Mouse (Mus musculus) intestine, embryonic 14.5 days (tissue): ENCODE measurements around the gene A630089N07Rik. TPM values are rescaled to one million over a fixed set of nuclear protein-coding genes. Genes with fewer than 3 reads are reported as not detected.
"Not testable (repeated sequence)": the region's sequence is repeated elsewhere in the genome, so short reads cannot be mapped to it uniquely, and the experiment has no call there.

Experiments
- ATAC-seq: fragments of 200-750 bp; cut with Nextera tagmentation; replicated peaks from 2 replicates; pipeline ENCODE4 v1.8.0; 2017; ENCODE audit warnings: low read depth, moderate number of reproducible peaks, moderate TSS enrichment, moderate library complexity; ENCODE audit not compliant: low FRiP score, low TSS enrichment
- DNase-seq: peaks from one replicate; pipeline ENCODE4 v3.0.0-alpha.2; 2018; ENCODE audit warnings: low spot score
- H3K27ac ChIP-seq: fragments of 300-500 bp; sonication (generic); 2 replicates; pipeline ENCODE4 v1.5.1; 2014; ENCODE audit warnings: low read depth, mild to moderate bottlenecking, control low read depth
- H3K27me3 ChIP-seq: fragments of 300-500 bp; sonication (generic); replicated peaks from 2 replicates; pipeline ENCODE4 v1.6.1; 2014; ENCODE audit warnings: low read length, control low read depth; ENCODE audit not compliant: control insufficient read depth, insufficient read depth
- H3K36me3 ChIP-seq: fragments of 300-500 bp; sonication (generic); 2 replicates; pipeline ENCODE4 v1.6.1; 2014; ENCODE audit warnings: low read length, control low read depth; ENCODE audit not compliant: control insufficient read depth, insufficient read depth
- H3K4me1 ChIP-seq: fragments of 300-500 bp; sonication (generic); replicated peaks from 2 replicates; pipeline ENCODE4 v1.6.1; 2014; ENCODE audit warnings: low read length, control low read depth, mixed read lengths; ENCODE audit not compliant: control insufficient read depth, insufficient read depth
- H3K4me2 ChIP-seq: fragments of 300-500 bp; sonication (generic); 2 replicates; pipeline ENCODE4 v1.6.1; 2014; ENCODE audit warnings: low read length
- H3K4me3 ChIP-seq: fragments of 300-500 bp; sonication (generic); 2 replicates; pipeline ENCODE4 v1.5.1; 2014; ENCODE audit warnings: low read depth, low read length, control low read depth, mixed read lengths
- H3K9ac ChIP-seq: fragments of 300-500 bp; sonication (generic); 2 replicates; pipeline ENCODE4 v1.6.1; 2014; ENCODE audit warnings: mild to moderate bottlenecking, low read length
- H3K9me3 ChIP-seq: fragments of 300-500 bp; sonication (generic); 2 replicates; pipeline ENCODE4 v1.6.1; 2016; ENCODE audit warnings: low read length, control low read depth; ENCODE audit not compliant: control insufficient read depth
- WGBS: fragments of 180-500 bp; shearing (Covaris S2); extraction: QIAGEN DNeasy Blood & Tissue Kit; methylation state at CpG from one replicate; pipeline ENCODE4 v1.1.7; 2014; 5-methylcytosine and 5-hydroxymethylcytosine counted together
- polyA plus RNA-seq: library from polyadenylated mRNA; unstranded; fragments of >200 nt; fragmentation: Nextera tagmentation; extraction: Ambion mirVana; gene quantifications from 2 replicates; pipeline ENCODE4 v1.2.1, GENCODE M21; 2014

The A630089N07Rik gene
- 21.4 and 24.9 TPM in 2 replicates for polyA plus RNA-seq

GRCm38 (mm10) chr16:98081889-98082818 is at the start of gene A630089N07Rik:
Gene A630089N07Rik, minus strand, starts transcription at chr16:98082450.
- H3K4me1 ChIP-seq, H3K9me3 ChIP-seq, H3K27me3 ChIP-seq, H3K36me3 ChIP-seq: not testable (repeated sequence)
- H3K4me2 ChIP-seq = peak within 1 kb of the TSS; percentile 55
- H3K27ac ChIP-seq = peak within 1 kb of the TSS; percentile 80
- DNase-seq = peak; percentile 92
- H3K4me3 ChIP-seq = peak within 1 kb of the TSS; percentile 70
- peak; percentile 96 for ATAC-seq
- WGBS = under 1% methylated on average over 25 of the region's 25 CpGs
- peak within 1 kb of the TSS; percentile 59 for H3K9ac ChIP-seq

- Histone ChIP-seq H3K4me1 (no peaks in the 10 kb centered on the region), H3K9me3 (peaks cover 6% of the 10 kb centered on the region; the same call in 1 of the 2 replicates), H3K27me3 (no peaks in the 10 kb centered on the region), H3K36me3 (no peaks in the 10 kb centered on the region), H3K9ac (no peak overlapping the region), H3K4me3 (no peak overlapping the region), H3K27ac (no peak overlapping the region), H3K4me2 (no peak overlapping the region)
- ATAC-seq (no peak), DNase-seq (no peak)
- WGBS = 99% methylated on average over 11 of the region's 11 CpGs
These were observed 24.9 kb upstream of the A630089N07Rik start for GRCm38 (mm10) chr16:98107109-98107508.

- not testable (repeated sequence) for H3K9me3 ChIP-seq, H3K27me3 ChIP-seq, H3K36me3 ChIP-seq, H3K4me1 ChIP-seq
- peak; percentile 53 for DNase-seq
- peak overlapping the region; percentile 80; the same call in 1 of the 2 replicates for H3K27ac ChIP-seq
- WGBS = 1% methylated on average over 9 of the region's 9 CpGs
- H3K9ac ChIP-seq = peak overlapping the region; percentile 59
- peak overlapping the region; percentile 55 for H3K4me2 ChIP-seq
- ATAC-seq = peak; percentile 59
- H3K4me3 ChIP-seq = peak overlapping the region; percentile 70
These were observed 731 bp downstream of the A630089N07Rik start for GRCm38 (mm10) chr16:98081550-98081888.

- Histone ChIP-seq H3K27ac (0 out of 2 replicates have a peak overlapping the region, but pooled peaks have one; percentile 80), H3K9ac (peak overlapping the region; percentile 59; the same call in 1 of the 2 replicates), H3K4me2 (peak overlapping the region; percentile 55), H3K4me3 (peak overlapping the region; percentile 70)
- not testable (repeated sequence) for H3K27me3 ChIP-seq, H3K9me3 ChIP-seq, ATAC-seq, H3K4me1 ChIP-seq, DNase-seq, H3K36me3 ChIP-seq
- WGBS = 86% methylated on average over 1 of the region's 1 CpGs
These were observed 1.1 kb downstream of the A630089N07Rik start for GRCm38 (mm10) chr16:98081140-98081539.

GRCm38 (mm10) chr16:98079382-98079781 is 2.9 kb downstream of the A630089N07Rik start:
- not testable (repeated sequence) for H3K4me3 ChIP-seq, DNase-seq, H3K36me3 ChIP-seq, H3K4me1 ChIP-seq, H3K4me2 ChIP-seq, H3K27me3 ChIP-seq, H3K9me3 ChIP-seq, ATAC-seq, H3K9ac ChIP-seq, H3K27ac ChIP-seq
- WGBS = 90% methylated on average over 3 of the region's 3 CpGs

GRCm38 (mm10) chr16:98041676-98042075 is 40.6 kb downstream of the A630089N07Rik start:
- Histone ChIP-seq H3K27me3 (no peaks in the 10 kb centered on the region), H3K9ac (no peak overlapping the region), H3K4me1 (no peaks in the 10 kb centered on the region), H3K9me3 (0 out of 2 replicates have a peak, but pooled peaks cover 8% of the 10 kb centered on the region), H3K4me3 (no peak overlapping the region), H3K4me2 (no peak overlapping the region), H3K27ac (no peak overlapping the region), H3K36me3 (no peaks in the 10 kb centered on the region)
- DNase-seq (no peak), ATAC-seq (no peak)
- WGBS = 81% methylated on average over 2 of the region's 2 CpGs

- DNase-seq, H3K27me3 ChIP-seq, ATAC-seq, H3K4me1 ChIP-seq, H3K4me2 ChIP-seq, H3K27ac ChIP-seq, H3K9me3 ChIP-seq, H3K36me3 ChIP-seq, H3K9ac ChIP-seq, H3K4me3 ChIP-seq: not testable (repeated sequence)
- WGBS = 93% methylated on average over 2 of the region's 2 CpGs
These were observed 47.3 kb downstream of the A630089N07Rik start for GRCm38 (mm10) chr16:98034971-98035370.

GRCm38 (mm10) chr16:98026186-98026585 is 56.1 kb downstream of the A630089N07Rik start:
- not testable (repeated sequence) for H3K27me3 ChIP-seq, H3K27ac ChIP-seq, H3K9ac ChIP-seq, H3K4me1 ChIP-seq, H3K4me3 ChIP-seq, DNase-seq, ATAC-seq, H3K36me3 ChIP-seq, H3K4me2 ChIP-seq
- 84% methylated on average over 8 of the region's 8 CpGs for WGBS
- H3K9me3 ChIP-seq = peaks cover 13% of the 10 kb centered on the region; the same call in 1 of the 2 replicates
